Mouse (Mus musculus) adrenal gland, adult 8-10 months (tissue): Measurements from ENCODE around the gene Trmt10a. TPM values are rescaled to one million over a fixed set of nuclear protein-coding genes. Genes with fewer than 3 reads are reported as not detected.

Source experiments
- DNase-seq: peaks from one replicate; pipeline ENCODE4 v3.0.0; 2022
- total RNA-seq, 4 experiments: library from RNA; stranded (reverse); gene quantifications; 2 replicates each; pipeline ENCODE4 v1.2.4; 2022

Trmt10a gene
- total RNA-seq, 4 experiments from 2014 or later, result 4.9 to 9.2 (median 7.0) TPM

DNA sequence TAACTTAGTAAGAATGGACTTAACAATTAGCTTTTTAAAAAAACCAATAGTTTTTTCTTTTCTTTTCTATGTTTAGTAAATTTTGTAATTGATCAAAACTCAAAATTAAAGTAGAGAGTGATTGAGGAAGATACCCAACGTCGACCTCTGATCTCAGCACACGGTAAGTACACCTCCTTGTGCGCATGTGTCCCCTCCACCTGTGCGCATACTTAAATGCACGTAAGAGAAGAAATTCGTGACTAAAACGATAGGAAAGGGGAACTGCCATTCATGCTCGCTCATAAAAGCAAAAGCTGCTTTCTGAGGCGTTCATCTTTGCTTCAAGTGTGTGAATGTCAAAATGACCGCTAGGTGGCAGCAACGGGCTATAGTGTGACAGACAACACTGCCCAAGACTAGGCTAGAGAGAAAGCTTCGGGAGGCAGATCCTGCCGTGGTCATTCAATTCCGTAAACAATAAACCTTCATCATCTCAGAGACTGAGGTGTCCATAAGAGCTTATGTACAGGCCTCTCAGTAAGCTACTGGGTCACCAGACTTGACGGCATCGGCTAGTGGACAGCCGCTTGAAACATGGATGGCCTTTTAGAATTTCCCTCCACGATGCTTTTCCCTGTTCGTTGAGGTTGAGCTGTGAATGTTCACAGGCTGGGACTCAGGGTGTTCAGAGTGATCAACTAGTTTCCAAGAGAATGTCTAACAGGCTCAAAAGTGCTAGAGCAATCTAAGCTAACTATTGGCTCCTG, 54.9 kb downstream of the Trmt10a start:
- peak; percentile 78 for DNase-seq

DNA sequence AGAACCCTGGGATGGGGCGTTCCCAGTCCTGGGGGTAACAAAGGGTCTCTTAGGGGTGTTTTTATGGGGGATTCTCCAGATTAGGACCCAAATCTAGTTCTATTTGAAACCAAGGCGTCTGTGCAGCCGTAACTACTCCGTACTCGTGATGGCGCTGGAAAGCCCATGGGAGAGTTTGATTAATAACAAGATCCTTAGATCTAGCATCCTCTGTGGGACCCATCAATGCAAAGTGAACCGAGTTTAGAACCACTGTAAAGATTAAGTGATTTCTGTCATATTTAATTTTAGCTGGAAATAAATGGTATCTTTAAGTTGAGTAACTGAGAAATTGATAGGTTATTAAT, 55.4 kb downstream of the Trmt10a start:
- DNase-seq, result no peak

DNA sequence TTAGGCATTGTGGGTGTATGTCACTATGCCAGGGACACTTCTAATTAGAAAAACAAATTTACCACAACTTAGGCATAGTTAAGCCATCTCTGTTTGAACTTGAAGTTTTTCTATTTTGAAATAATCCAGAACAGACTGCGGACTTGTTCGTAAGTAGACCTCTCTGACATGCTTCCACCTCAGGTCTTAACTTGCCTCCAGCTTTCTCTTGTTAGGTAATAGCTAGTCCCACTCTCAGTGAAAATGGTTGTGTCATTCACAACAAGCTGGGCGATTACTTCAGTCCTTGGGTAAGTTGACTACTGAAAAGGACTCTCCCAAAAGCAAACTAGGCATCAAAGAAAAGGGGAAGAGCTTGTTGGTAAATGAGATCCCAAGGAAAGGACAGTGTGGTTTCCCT, 65.6 kb downstream of the Trmt10a start:
- no peak for DNase-seq

Other genes starting within 250 kb of the Trmt10a start
- 10 to 100 TPM; 62.8 to 80.3 (median 71.5) TPM for gene Lamtor3, start 224.9 kb upstream of the Trmt10a start, total RNA-seq
- gene Dapp1, start 161.9 kb upstream of the Trmt10a start, total RNA-seq, result 10 to 100 TPM in 1 of 4 experiments, 1 to 10 TPM in 3; 3.9 to 11.2 (median 7.0) TPM
- gene 1110002E22Rik, start 78.4 kb upstream of the Trmt10a start, total RNA-seq, result under 1 TPM; 0.03 to 0.07 (median 0.04) TPM
- gene Gm5105, start 76.1 kb upstream of the Trmt10a start, total RNA-seq, result under 1 TPM in 1 of 4 experiments, not detected in 3; 0.30 TPM
- 10 to 100 TPM in 2 of 4 experiments, 1 to 10 TPM in 2; 5.9 to 11.8 (median 8.8) TPM for gene Mttp, start 1.5 kb downstream of the Trmt10a start, total RNA-seq
- not detected for gene 4930579F01Rik, start 50.4 kb downstream of the Trmt10a start, total RNA-seq
- gene Adh7, start 74.3 kb downstream of the Trmt10a start, total RNA-seq, result 100 to 1,000 TPM in 2 of 4 experiments, 1 to 10 TPM in 2; 1.5 to 212 (median 76.4) TPM
- gene Adh1, start 117.5 kb downstream of the Trmt10a start, total RNA-seq, result 1,000 to 10,000 TPM in 2 of 4 experiments, 100 to 1,000 TPM in 2; 318 to 7,826 (median 4,098) TPM
- not detected for gene Adh6a, start 169.8 kb downstream of the Trmt10a start, total RNA-seq
- under 1 TPM in 1 of 4 experiments, not detected in 3; 0.17 TPM for gene Adh6b, start 198.3 kb downstream of the Trmt10a start, total RNA-seq